Mouse (Mus musculus): ENCODE results near the gene Ube2f.

DNA sequence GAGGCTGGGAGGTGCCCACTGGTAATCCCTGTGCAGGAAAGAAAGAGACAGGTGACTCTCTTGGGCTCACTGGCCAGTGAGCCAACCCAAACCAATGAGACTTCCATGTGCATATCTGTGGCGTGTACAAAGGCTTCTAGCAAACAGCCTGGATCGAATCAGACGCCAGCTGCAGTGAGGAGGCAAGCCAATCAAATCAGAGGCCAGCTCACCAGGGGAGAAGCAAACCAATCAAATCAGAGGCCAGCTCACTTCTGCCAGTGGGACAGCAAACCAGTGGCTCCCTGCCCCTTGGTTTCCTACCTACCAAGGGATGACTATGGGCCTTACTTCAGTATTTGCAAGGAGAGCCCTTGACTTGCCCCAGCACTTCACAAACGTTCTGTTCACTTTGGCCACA, 23.5 kb upstream of the Ube2f start:
- TF ChIP-seq CTCF (IDR thresholded peaks at IDR 0.05; ENCODE audit: low read depth, low read length) = no peak
- no peak for TF ChIP-seq POLR2A (IDR thresholded peaks at IDR 0.05; ENCODE audit: extremely low read depth, insufficient read depth, low read length)
